Mouse (Mus musculus) mesoderm, embryonic 11.5 days (tissue): ENCODE data around the gene C130050O18Rik.

ENCODE experiments used
- DNase-seq: peaks from one replicate; pipeline ENCODE4 v3.0.0-alpha.2; 2012; ENCODE audit warnings: low read depth, low spot score

Gene C130050O18Rik

GRCm38 (mm10) chr5:139397359-139397916 is 7.6 kb upstream of the C130050O18Rik start:
- DNase-seq: no peak

- peak; percentile 87 for DNase-seq
Measured at GRCm38 (mm10) chr5:139397959-139398753, 6.9 kb upstream of the C130050O18Rik start.

- DNase-seq: no peak
Measured at GRCm38 (mm10) chr5:139398786-139399185, 6.3 kb upstream of the C130050O18Rik start.

GRCm38 (mm10) chr5:139399991-139400390 is 5.1 kb upstream of the C130050O18Rik start:
- no peak for DNase-seq

- DNase-seq: no peak
Measured at GRCm38 (mm10) chr5:139402106-139402505, 3.0 kb upstream of the C130050O18Rik start.

- DNase-seq: no peak
Measured at GRCm38 (mm10) chr5:139403692-139404260, 1.3 kb upstream of the C130050O18Rik start.

- peak; percentile 23 for DNase-seq
Measured at GRCm38 (mm10) chr5:139405478-139405877, 398 bp downstream of the C130050O18Rik start.

GRCm38 (mm10) chr5:139405953-139406352 is 873 bp downstream of the C130050O18Rik start:
- no peak for DNase-seq

- DNase-seq: no peak
Measured at GRCm38 (mm10) chr5:139407121-139407885, 2.2 kb downstream of the C130050O18Rik start.

- no peak for DNase-seq
Measured at GRCm38 (mm10) chr5:139408511-139408910, 3.4 kb downstream of the C130050O18Rik start.

GRCm38 (mm10) chr5:139409412-139409811 is 4.3 kb downstream of the C130050O18Rik start:
- no peak for DNase-seq

GRCm38 (mm10) chr5:139410056-139410455 is 5.0 kb downstream of the C130050O18Rik start:
- DNase-seq: no peak

GRCm38 (mm10) chr5:139411117-139411516 is 6.0 kb downstream of the C130050O18Rik start:
- no peak for DNase-seq

- DNase-seq: no peak
Measured at GRCm38 (mm10) chr5:139411665-139412314, 6.7 kb downstream of the C130050O18Rik start.

- DNase-seq: no peak
Measured at GRCm38 (mm10) chr5:139413545-139413944, 8.5 kb downstream of the C130050O18Rik start.

- no peak for DNase-seq
Measured at GRCm38 (mm10) chr5:139415001-139415400, 9.9 kb downstream of the C130050O18Rik start.

- DNase-seq: no peak
Measured at GRCm38 (mm10) chr5:139416942-139417341, 11.9 kb downstream of the C130050O18Rik start.

- DNase-seq: no peak
Measured at GRCm38 (mm10) chr5:139417480-139417879, 12.4 kb downstream of the C130050O18Rik start.

- no peak for DNase-seq
Measured at GRCm38 (mm10) chr5:139418110-139418509, 13.0 kb downstream of the C130050O18Rik start.

GRCm38 (mm10) chr5:139418633-139419032 is 13.6 kb downstream of the C130050O18Rik start:
- peak; percentile 52 for DNase-seq
